Mouse (Mus musculus): ENCODE measurements around the gene Ctsf.

DNA sequence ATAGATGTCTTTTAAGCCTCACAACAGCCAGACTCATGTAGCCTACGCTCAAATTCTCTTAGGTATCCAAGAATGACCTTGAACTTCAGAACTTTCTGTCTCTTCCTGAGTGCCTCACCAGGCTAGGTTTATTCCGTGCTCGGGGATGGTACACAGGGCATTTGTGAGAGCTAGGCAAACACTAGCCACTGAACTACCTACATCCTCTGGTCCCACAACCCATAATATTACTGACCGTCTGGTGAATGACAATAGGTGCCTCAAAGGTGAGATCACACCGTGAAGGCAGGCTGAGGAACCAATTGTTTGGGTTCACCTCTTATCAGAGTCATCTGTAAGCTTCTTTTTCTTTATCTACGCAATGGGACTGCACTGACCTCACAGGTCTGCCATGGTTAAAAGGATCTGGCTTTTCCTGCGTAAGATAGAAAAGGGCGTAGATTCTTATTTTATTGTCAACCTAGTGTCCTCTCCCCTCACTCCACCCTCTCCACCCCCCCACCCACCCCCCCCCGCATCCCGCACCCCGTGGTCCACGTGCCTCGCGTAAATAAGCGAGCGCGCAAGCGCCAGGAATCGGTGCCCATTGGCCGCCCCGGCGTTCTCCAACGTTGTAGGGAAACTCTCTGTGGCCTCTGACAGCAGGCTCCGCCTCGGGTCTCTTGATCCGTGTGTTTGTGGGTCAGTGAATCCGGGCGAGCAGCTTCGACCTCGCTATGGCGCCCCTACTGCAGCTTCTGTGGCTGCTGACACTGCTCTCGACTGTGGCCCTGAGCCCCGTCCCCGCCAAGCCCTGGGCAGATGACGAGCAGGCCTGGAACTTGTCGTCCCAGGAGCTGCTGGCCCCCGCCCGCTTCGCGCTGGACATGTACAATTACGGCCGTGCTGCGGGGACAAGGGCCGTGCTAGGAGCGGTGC lies at the start of gene Ctsf:
- TF ChIP-seq CTCF (conservative IDR thresholded peaks at IDR 0.05; ENCODE audit: low read length) (no peak), POU5F1 (IDR thresholded peaks at IDR 0.05; ENCODE audit: borderline replicate concordance, low read length) (no peak)
